Comparison of ENCODE assay signal across 14 mouse cellular contexts in genomic region chr12:25016995-25017394, GRCm38 (mm10).
"Had no signal": no experiment of that assay in that cellular context is flagged by ENCODE, and none has a peak within 500 bp of the region (broad histone marks: within the 10 kb centered on the region; RNA-seq: fewer than 3 reads in every experiment).

No protein-coding gene starts in this region.

- H3K4me1 ChIP-seq: limb, embryonic 12.5 days; limb, embryonic 15.5 days; neural tube, embryonic 12.5 days; neural tube, embryonic 15.5 days had no signal

- DNase-seq: kidney, postnatal 25 days; left cerebral cortex, postnatal 4 days; liver, postnatal 0 days; lung, embryonic 14.5 days; midbrain, embryonic 14.5 days; right cerebral cortex, adult 18-20 months; right cerebral cortex, postnatal 14 days; right cerebral cortex, postnatal 4 days; thymus, postnatal 36 days had no signal

- H3K9me3 ChIP-seq: limb, embryonic 12.5 days; limb, embryonic 15.5 days; neural tube, embryonic 12.5 days; neural tube, embryonic 15.5 days had no signal

- H3K4me3 ChIP-seq: limb, embryonic 12.5 days; limb, embryonic 15.5 days; neural tube, embryonic 12.5 days; neural tube, embryonic 15.5 days had no signal

- H3K27me3 ChIP-seq: limb, embryonic 12.5 days; limb, embryonic 15.5 days; neural tube, embryonic 12.5 days; neural tube, embryonic 15.5 days had no signal

- ATAC-seq: liver, postnatal 0 days; lung, postnatal 0 days had no signal
